Mouse (Mus musculus) forebrain, embryonic 12.5 days (tissue): ENCODE data around the gene Larp6. TPM values are rescaled to one million over a fixed set of nuclear protein-coding genes. Genes with fewer than 3 reads are reported as not detected.

Source experiments
- ATAC-seq: fragments of 200-750 bp; cut with Nextera tagmentation; 2 replicates; pipeline ENCODE4 v1.8.0; 2017; ENCODE audit warnings: moderate TSS enrichment; ENCODE audit not compliant: low FRiP score
- H3K27ac ChIP-seq: fragments of 300-500 bp; sonication (generic); 2 replicates; pipeline ENCODE4 v1.5.1; 2016; ENCODE audit warnings: mild to moderate bottlenecking
- H3K27me3 ChIP-seq: fragments of 300-500 bp; sonication (generic); 2 replicates; pipeline ENCODE4 v1.6.1; 2016; ENCODE audit warnings: mild to moderate bottlenecking
- H3K36me3 ChIP-seq: fragments of 300-500 bp; sonication (generic); replicated peaks from 2 replicates; pipeline ENCODE4 v1.6.1; 2016; ENCODE audit warnings: mild to moderate bottlenecking
- H3K4me1 ChIP-seq: fragments of 300-500 bp; sonication (generic); 2 replicates; pipeline ENCODE4 v1.6.1; 2016
- H3K4me2 ChIP-seq: fragments of 300-500 bp; sonication (generic); 2 replicates; pipeline ENCODE4 v1.6.1; 2016; ENCODE audit warnings: mild to moderate bottlenecking, moderate library complexity
- H3K4me3 ChIP-seq: fragments of 300-500 bp; sonication (generic); replicated peaks from 2 replicates; pipeline ENCODE4 v1.5.1; 2016; ENCODE audit warnings: mild to moderate bottlenecking
- H3K9ac ChIP-seq: fragments of 300-500 bp; sonication (generic); 2 replicates; pipeline ENCODE4 v1.6.1; 2016; ENCODE audit warnings: mild to moderate bottlenecking
- H3K9me3 ChIP-seq: fragments of 300-500 bp; sonication (generic); 2 replicates; pipeline ENCODE4 v1.6.1; 2016
- WGBS: fragments of 180-500 bp; shearing (Covaris S2); methylation state at CpG from one replicate; pipeline ENCODE4 v1.1.7; 2016; 5-methylcytosine and 5-hydroxymethylcytosine counted together
- polyA plus RNA-seq: library from polyadenylated mRNA; unstranded; fragments of >200 nt; fragmentation: Nextera tagmentation; extraction: Ambion mirVana; gene quantifications from 2 replicates; pipeline ENCODE4 v1.2.1, GENCODE M21; 2016

Larp6 gene
- polyA plus RNA-seq, 1 experiment from 2014 or later: 3.0 TPM

DNA sequence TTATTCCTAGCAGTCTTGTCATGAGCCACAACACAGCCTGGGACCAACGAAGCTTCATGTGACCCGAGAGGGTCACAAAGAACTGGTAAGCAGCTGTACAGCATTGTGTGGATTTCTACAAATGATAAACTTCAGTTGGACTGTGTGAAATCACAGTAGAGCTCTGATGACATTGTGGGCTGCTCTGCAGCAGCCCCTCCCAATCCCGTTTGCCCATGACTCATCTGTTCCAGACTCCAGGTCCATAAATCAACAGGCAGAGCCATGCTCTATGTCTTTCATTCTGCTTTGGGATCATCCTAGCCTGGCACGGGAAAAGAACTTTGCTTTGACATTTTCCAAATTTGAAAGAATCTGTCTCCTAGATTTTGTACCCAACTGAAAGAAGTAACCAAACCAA is 20.2 kb upstream of the Larp6 start:
- Histone ChIP-seq H3K27ac (no peak overlapping the region), H3K4me3 (no peak overlapping the region), H3K4me2 (no peak overlapping the region), H3K9ac (no peak overlapping the region), H3K4me1 (peaks cover 4% of the 10 kb centered on the region), H3K9me3 (no peaks in the 10 kb centered on the region), H3K27me3 (peaks cover 8% of the 10 kb centered on the region; the same call in 1 of the 2 replicates), H3K36me3 (no peaks in the 10 kb centered on the region)
- WGBS: 81% methylated on average over 4 of the region's 4 CpGs
- ATAC-seq: no peak

DNA sequence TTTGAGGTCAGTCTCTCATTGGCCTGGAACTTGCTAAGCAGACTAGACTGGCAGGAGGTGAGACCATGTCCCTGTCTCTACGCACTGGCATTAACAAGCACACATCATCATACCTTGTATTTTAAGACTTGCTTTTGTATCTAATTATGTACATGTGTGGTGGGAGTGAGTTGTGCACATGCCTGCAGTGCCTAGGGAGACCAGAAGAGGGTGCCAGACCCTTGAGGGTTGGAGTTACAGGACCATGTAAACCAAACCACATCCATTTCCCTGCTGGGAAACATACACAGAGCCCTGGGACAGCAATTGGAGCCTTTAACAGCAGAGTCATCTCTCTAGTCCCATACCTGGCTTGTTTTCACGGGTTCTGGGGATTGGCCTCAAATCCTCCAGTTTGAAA is 18.8 kb upstream of the Larp6 start:
- no peaks in the 10 kb centered on the region for H3K4me1 ChIP-seq
- H3K4me2 ChIP-seq: no peak overlapping the region
- ATAC-seq: no peak
- H3K27ac ChIP-seq: no peak overlapping the region
- no peak overlapping the region for H3K9ac ChIP-seq
- H3K9me3 ChIP-seq: no peaks in the 10 kb centered on the region
- H3K4me3 ChIP-seq: no peak overlapping the region
- 69% methylated on average over 2 of the region's 2 CpGs for WGBS
- peaks cover 8% of the 10 kb centered on the region; the same call in 1 of the 2 replicates for H3K27me3 ChIP-seq
- H3K36me3 ChIP-seq: no peaks in the 10 kb centered on the region

DNA sequence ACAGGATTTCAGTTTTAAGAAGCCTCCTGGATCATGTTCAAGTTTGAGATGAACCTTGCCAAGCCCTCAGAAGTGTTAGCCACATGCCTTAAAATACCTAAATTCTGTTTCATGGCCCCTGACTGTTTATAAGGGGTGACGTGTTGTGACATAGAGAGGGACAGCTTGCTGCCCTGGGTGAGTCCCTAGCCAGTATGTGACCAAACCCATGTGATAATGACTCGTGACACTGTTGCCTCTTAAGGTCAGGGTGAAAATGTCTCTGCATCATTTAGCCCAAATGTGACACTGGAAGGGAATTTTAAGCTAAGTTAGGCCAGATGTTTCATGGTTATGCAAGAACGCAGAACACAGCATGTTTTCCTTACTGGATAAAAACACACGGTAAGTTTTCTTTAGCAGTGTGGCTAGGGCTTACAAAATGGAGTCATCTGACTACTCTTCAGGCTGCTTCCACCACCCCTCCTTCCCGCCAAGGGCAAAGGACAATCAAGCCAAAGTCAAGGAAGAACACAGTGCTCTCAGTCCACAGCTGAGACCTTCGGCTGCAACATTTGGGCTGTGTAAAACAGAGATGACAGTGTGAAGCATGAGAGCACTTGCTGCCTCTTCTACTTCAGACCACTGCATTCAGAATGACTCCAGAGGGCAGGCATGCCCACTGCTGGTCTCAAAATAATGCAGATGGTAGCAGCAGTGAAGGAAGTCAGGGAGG is 16.4 kb upstream of the Larp6 start:
- H3K9ac ChIP-seq: no peak overlapping the region
- no peak overlapping the region for H3K4me3 ChIP-seq
- H3K27me3 ChIP-seq: peaks cover 8% of the 10 kb centered on the region
- no peak for ATAC-seq
- 70% methylated on average over 6 of the region's 6 CpGs for WGBS
- no peak overlapping the region for H3K27ac ChIP-seq
- H3K9me3 ChIP-seq: no peaks in the 10 kb centered on the region
- no peaks in the 10 kb centered on the region for H3K36me3 ChIP-seq
- H3K4me2 ChIP-seq: no peak overlapping the region
- H3K4me1 ChIP-seq: no peaks in the 10 kb centered on the region

GRCm38 (mm10) chr9:60699581-60700231 is 13.1 kb upstream of the Larp6 start:
- H3K4me3 ChIP-seq: no peak overlapping the region
- H3K27ac ChIP-seq: no peak overlapping the region
- no peaks in the 10 kb centered on the region for H3K4me1 ChIP-seq
- H3K9ac ChIP-seq: no peak overlapping the region
- H3K36me3 ChIP-seq: no peaks in the 10 kb centered on the region
- WGBS: 68% methylated on average over 18 of the region's 18 CpGs
- peaks cover 3% of the 10 kb centered on the region for H3K27me3 ChIP-seq
- ATAC-seq: no peak
- H3K9me3 ChIP-seq: no peaks in the 10 kb centered on the region
- H3K4me2 ChIP-seq: no peak overlapping the region

DNA sequence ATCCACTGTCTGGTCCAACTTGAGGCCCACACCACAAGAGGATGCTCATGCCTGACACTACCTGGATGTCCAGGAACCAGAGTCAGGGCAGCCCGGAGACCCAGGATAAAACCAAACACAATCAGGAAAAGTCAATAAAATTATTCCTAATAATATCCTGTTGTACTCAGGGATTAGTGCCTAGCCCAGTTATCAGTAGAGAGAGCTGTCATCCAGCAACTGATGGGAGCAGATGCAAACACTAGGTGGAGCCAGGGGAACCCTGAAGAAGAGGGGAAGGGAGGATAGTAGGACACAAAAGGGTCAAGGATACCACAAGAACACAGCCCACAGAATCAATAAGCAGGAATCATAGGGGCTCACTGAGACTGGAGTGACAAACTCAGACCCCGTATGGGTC is 5.2 kb upstream of the Larp6 start:
- H3K27me3 ChIP-seq: peaks cover 5% of the 10 kb centered on the region
- no peaks in the 10 kb centered on the region for H3K36me3 ChIP-seq
- H3K4me2 ChIP-seq: no peak overlapping the region
- no peak overlapping the region for H3K9ac ChIP-seq
- no peak overlapping the region for H3K4me3 ChIP-seq
- 94% methylated on average over 2 of the region's 2 CpGs for WGBS
- no peaks in the 10 kb centered on the region for H3K9me3 ChIP-seq
- peaks cover 2% of the 10 kb centered on the region; the same call in 1 of the 2 replicates for H3K4me1 ChIP-seq
- no peak for ATAC-seq
- H3K27ac ChIP-seq: no peak overlapping the region

GRCm38 (mm10) chr9:60708606-60709005 is 4.2 kb upstream of the Larp6 start:
- H3K9me3 ChIP-seq: no peaks in the 10 kb centered on the region
- no peak overlapping the region for H3K4me2 ChIP-seq
- H3K4me1 ChIP-seq: peaks cover 6% of the 10 kb centered on the region; the same call in 1 of the 2 replicates
- WGBS: 91% methylated on average over 5 of the region's 5 CpGs
- no peak overlapping the region for H3K4me3 ChIP-seq
- no peak overlapping the region for H3K27ac ChIP-seq
- H3K27me3 ChIP-seq: peaks cover 13% of the 10 kb centered on the region
- no peaks in the 10 kb centered on the region for H3K36me3 ChIP-seq
- H3K9ac ChIP-seq: no peak overlapping the region
- no peak for ATAC-seq

DNA sequence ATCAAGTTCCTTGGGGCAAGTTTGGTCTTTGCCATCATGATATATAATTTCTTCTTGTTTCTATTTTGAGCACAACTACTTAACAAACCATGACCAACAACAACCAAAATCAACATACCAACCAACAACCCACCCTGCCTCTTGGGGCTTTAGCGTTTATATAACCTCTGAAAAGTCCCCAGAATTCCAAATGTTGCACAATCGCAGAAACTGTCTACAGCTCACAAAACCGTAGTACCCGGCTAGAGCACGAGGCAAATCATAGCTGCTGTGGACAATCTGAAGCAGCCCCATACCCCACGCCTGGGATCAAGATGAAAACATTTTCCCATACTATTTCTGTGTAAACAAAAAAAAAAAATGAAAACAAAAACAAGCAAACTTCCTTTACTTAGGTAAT is 3.1 kb upstream of the Larp6 start:
- no peak for ATAC-seq
- peaks cover 6% of the 10 kb centered on the region; the same call in 1 of the 2 replicates for H3K4me1 ChIP-seq
- H3K9me3 ChIP-seq: no peaks in the 10 kb centered on the region
- H3K9ac ChIP-seq: no peak overlapping the region
- no peaks in the 10 kb centered on the region for H3K36me3 ChIP-seq
- no peak overlapping the region for H3K27ac ChIP-seq
- no peak overlapping the region for H3K4me3 ChIP-seq
- peaks cover 20% of the 10 kb centered on the region for H3K27me3 ChIP-seq
- H3K4me2 ChIP-seq: no peak overlapping the region
- 89% methylated on average over 6 of the region's 6 CpGs for WGBS

DNA sequence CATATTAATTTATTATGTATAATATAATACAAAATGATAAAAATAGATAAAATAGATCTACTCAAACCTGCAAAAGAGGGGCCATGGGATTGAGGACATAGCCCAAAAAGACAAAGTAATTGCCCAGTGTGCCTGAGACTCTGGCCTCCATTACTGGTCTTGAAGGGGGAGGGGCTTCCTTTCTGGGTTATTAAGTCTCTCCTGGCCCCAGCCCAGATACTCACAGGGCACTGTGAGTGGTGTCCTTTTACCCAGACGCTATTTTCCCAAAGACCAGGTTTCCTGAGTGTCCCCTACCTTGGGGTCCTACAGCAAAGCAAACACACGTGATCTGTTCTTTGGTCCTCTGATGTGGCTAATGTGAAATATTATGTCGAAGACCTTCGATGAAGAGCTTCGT is 778 bp upstream of the Larp6 start:
- Histone ChIP-seq H3K27me3 (peaks cover 27% of the 10 kb centered on the region), H3K4me2 (no peak overlapping the region), H3K4me1 (peaks cover 6% of the 10 kb centered on the region; the same call in 1 of the 2 replicates), H3K4me3 (no peak overlapping the region), H3K36me3 (no peaks in the 10 kb centered on the region), H3K27ac (no peak overlapping the region), H3K9me3 (no peaks in the 10 kb centered on the region), H3K9ac (no peak overlapping the region)
- WGBS: 81% methylated on average over 5 of the region's 5 CpGs
- no peak for ATAC-seq

GRCm38 (mm10) chr9:60713616-60714015 is 827 bp downstream of the Larp6 start:
- H3K4me1 ChIP-seq: peaks cover 6% of the 10 kb centered on the region; the same call in 1 of the 2 replicates
- H3K4me2 ChIP-seq: peak overlapping the region; percentile 97
- H3K36me3 ChIP-seq: no peaks in the 10 kb centered on the region
- ATAC-seq: no peak
- H3K9ac ChIP-seq: peak overlapping the region; percentile 73; the same call in 1 of the 2 replicates
- no peaks in the 10 kb centered on the region for H3K9me3 ChIP-seq
- peak overlapping the region; percentile 64 for H3K4me3 ChIP-seq
- peaks cover 27% of the 10 kb centered on the region for H3K27me3 ChIP-seq
- WGBS: 44% methylated on average over 4 of the region's 4 CpGs
- no peak overlapping the region for H3K27ac ChIP-seq

DNA sequence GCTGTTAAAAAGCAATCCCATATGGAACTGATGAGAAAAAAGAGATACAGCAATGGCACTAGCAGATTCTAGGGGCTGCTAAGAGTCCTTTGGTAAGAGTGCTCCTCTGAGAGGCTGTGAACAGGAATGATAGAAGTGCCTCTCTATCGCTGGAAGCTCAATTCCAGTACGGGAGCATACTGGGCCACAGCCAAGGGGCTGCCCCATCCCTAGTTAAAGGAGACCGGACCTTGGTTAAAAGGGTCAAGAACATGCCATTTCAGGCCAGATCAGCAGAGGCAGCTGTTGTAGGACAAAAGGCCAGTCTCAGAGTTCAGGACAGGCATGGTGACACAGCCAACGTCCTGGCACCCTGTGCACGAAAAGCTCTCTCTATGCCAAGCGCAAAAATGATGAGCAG is 1.4 kb downstream of the Larp6 start:
- ATAC-seq: no peak
- Histone ChIP-seq H3K27ac (no peak overlapping the region), H3K4me2 (no peak overlapping the region), H3K9me3 (no peaks in the 10 kb centered on the region), H3K9ac (no peak overlapping the region), H3K4me3 (no peak overlapping the region), H3K27me3 (peaks cover 27% of the 10 kb centered on the region), H3K4me1 (peaks cover 6% of the 10 kb centered on the region; the same call in 1 of the 2 replicates), H3K36me3 (no peaks in the 10 kb centered on the region)
- 85% methylated on average over 6 of the region's 6 CpGs for WGBS

- H3K4me3 ChIP-seq: no peak overlapping the region
- H3K9me3 ChIP-seq: no peaks in the 10 kb centered on the region
- H3K27ac ChIP-seq: no peak overlapping the region
- peaks cover 6% of the 10 kb centered on the region; the same call in 1 of the 2 replicates for H3K4me1 ChIP-seq
- H3K4me2 ChIP-seq: no peak overlapping the region
- ATAC-seq: no peak
- WGBS: 90% methylated on average over 4 of the region's 4 CpGs
- no peak overlapping the region for H3K9ac ChIP-seq
- H3K36me3 ChIP-seq: no peaks in the 10 kb centered on the region
- H3K27me3 ChIP-seq: peaks cover 27% of the 10 kb centered on the region
Measured at GRCm38 (mm10) chr9:60715271-60715670, 2.5 kb downstream of the Larp6 start.

GRCm38 (mm10) chr9:60715828-60716227 is 3.0 kb downstream of the Larp6 start:
- peaks cover 27% of the 10 kb centered on the region for H3K27me3 ChIP-seq
- H3K4me3 ChIP-seq: no peak overlapping the region
- no peak overlapping the region for H3K27ac ChIP-seq
- no peaks in the 10 kb centered on the region for H3K9me3 ChIP-seq
- 64% methylated on average over 5 of the region's 5 CpGs for WGBS
- no peaks in the 10 kb centered on the region for H3K36me3 ChIP-seq
- no peak overlapping the region for H3K9ac ChIP-seq
- no peak overlapping the region for H3K4me2 ChIP-seq
- ATAC-seq: no peak
- peaks cover 6% of the 10 kb centered on the region; the same call in 1 of the 2 replicates for H3K4me1 ChIP-seq

- Histone ChIP-seq H3K4me1 (0 out of 2 replicates have a peak, but pooled peaks cover 2% of the 10 kb centered on the region), H3K4me2 (no peak overlapping the region), H3K27me3 (peaks cover 17% of the 10 kb centered on the region), H3K9me3 (no peaks in the 10 kb centered on the region), H3K27ac (no peak overlapping the region), H3K36me3 (no peaks in the 10 kb centered on the region), H3K9ac (no peak overlapping the region), H3K4me3 (no peak overlapping the region)
- 61% methylated on average over 3 of the region's 3 CpGs for WGBS
- ATAC-seq: no peak
Measured at GRCm38 (mm10) chr9:60718284-60718683, 5.5 kb downstream of the Larp6 start.
